Mouse (Mus musculus): ENCODE measurements at regions not wholly inside any gene's neighbourhood (a gene's known extent, or its start where the extent isn't known, plus 50 kb on each side); places are given as distances from the start of the nearest gene placed in this dataset.

DNA sequence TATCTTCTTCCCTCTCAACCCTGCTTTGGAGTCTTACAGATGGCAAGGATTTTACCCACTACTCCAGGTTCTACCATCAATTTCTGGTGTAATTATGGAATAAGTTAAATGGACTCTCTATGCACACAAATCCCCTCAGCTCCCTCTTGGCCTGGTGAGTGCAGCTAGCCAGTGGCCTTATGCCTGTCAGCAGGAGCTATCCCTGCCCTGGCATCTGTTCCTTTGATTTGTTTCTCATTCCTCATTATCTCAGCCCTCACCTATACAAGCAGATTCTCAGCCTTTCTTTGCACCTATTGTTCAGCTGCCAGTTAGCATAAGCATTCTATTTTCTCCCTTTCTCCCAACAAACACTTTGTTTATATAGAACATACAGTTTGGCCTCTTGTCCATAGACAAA lies 150.3 kb downstream of the Rnf152 start:
- DNase-seq (ENCODE audit: inconsistent age in 2 of 2, low spot score in 1 of 2), result no peak

DNA sequence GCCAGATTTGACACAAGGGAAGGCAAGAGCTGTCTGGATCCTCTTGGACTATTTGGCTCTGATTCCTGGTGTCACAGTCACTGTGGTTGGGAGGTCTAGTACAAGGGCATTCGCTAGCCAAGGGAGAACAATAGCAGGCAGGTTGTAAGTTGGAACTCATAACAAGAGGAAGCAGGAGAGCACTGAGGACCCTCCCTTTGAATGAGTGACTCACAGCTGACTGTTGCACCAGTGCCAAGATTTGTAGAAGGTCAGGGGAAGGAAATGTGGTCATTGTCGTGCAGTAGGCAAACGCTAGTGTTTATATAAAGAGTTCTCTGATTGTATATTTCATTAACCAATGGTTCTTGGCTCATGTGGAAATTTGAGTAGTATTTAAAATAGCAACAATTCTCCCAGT lies 157.2 kb downstream of the Rnf152 start:
- DNase-seq (ENCODE audit: inconsistent age in 2 of 2, low spot score in 1 of 2), result peak; percentile 24 to 70

DNA sequence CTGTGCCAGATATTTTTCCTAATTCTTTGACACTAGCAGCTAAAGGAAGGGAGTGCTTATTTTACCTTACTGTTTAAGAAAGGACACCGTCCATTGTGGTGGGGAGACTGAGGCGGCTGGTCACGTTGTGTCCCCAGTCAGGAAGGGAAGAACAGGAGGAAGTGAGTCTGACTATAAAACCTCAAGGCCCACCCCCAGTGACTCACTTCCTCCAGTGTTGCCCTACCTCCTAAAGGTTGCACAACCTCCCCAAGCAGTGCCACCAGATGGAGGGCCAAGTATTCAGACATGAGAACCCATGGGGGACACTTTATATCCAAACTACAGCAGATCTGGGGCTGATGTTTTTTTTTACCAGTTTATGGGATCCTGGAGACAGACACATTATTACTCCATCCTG lies 165.4 kb downstream of the Rnf152 start:
- no peak for DNase-seq (ENCODE audit: inconsistent age in 2 of 2, low spot score in 1 of 2)

DNA sequence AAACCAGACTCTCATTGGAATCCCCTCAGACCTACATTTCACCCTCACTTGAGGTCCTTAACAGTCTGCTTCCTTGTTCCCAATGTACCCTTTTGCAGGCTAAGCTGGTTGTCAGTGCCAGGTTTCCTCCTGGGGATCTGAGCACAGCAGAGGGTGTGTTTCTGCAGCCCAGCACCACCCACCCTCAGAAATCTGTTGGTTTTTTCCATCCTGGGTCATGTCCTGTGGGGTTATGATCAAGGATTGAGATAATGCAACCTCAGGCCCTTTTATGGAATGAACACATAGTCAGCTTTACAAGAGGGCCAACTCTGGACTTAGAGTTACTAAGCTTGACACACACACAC lies 167.6 kb downstream of the Rnf152 start:
- no peak for DNase-seq (ENCODE audit: inconsistent age in 2 of 2, low spot score in 1 of 2)

DNA sequence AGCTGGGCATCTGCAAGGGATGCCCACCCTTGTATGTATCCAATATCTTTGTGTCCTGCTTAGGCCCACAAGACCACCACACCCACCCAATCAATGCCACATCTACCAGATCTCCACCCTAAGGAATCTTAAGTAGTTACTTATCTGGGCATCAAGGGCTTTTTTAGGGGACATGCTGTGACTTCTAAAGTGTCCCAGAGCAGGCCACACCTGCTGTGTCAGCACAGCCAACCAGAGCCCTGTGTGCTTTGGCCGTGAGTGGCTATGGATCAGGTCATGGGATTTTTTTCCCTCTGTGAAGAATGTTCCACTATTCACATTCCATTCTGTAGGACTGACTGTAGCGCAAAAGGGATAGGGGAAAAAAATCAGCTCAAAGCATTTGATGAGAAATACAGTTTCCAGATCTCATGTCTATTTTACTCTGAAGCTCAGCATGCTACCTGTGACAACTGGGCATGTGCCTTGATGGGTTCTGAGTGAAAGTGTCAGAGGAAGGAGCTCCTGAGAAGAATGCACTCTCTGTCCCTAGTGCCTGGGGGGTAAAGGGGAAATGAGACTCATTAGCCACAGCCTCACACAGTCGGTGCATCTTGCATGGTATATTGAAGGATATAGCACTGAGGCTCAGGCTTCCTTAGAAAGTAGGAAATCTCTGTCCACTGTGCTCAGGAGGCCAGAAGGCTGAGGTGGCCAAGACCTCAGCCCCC lies 168.1 kb downstream of the Rnf152 start:
- DNase-seq (ENCODE audit: inconsistent age in 2 of 2, low spot score in 1 of 2), result no peak

DNA sequence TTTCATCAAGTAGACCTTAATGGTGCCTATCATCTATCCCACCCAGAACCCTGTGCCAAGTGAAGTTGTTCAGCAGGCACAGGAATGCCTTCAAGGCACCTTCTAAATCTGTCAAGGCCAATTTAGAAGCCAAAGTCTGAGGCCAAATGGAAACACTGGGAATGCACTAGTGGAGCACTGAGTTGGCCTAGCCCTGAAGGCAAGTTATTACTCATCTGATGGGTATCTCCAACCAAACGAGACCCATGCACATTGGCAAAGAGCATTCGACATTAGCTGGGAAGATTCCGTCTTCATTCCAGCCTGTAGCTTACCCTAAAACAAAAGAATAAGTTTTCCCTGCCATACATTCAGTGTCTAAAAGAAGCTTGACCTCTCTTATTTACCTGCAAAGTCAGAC lies 172.0 kb downstream of the Rnf152 start:
- DNase-seq (ENCODE audit: inconsistent age in 2 of 2, low spot score in 1 of 2), result no peak

DNA sequence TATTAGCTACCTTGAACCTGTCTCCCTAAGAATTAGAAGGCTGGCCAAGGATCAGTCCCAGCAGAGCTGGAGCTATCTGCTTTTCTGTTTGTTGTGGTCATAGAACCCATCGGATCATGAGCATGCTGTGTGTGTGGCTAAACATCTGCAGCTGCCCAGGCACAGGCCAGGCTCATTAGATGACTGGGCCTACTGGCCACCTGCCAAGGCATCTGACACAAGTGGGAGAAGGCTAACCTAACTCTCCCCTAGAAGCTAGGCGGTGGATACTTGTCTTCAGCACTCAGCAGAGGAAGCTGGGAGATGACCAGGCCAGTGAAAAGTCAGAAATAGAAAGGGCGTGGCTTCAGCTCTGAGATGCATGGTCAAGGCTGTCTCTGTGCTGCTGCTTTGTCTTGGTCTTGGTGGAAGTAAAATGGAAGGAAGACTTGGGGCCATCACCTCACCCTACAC lies 177.1 kb downstream of the Rnf152 start:
- DNase-seq (ENCODE audit: inconsistent age in 2 of 2, low spot score in 1 of 2), result peak; percentile 33 to 60

DNA sequence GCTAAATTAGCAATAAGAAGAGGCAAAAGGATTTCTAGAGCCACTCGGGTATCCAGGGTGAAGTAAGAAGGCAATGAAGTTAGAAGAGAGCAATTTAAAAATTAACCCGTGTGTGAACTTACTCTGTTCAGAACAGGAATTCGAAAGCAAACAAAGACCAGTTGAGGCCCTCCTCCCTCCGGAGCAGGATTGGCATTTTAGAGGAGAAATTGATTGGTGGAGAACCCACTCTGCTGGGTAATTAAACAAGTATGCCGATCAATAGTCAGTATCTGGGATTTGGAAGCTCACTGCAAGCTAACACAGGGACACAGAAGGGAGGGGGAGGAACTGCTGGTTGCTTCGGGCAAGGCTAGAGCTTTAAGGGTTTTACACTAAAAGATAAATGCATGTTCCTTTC lies 177.7 kb downstream of the Rnf152 start:
- no peak for DNase-seq (ENCODE audit: inconsistent age in 2 of 2, low spot score in 1 of 2)

DNA sequence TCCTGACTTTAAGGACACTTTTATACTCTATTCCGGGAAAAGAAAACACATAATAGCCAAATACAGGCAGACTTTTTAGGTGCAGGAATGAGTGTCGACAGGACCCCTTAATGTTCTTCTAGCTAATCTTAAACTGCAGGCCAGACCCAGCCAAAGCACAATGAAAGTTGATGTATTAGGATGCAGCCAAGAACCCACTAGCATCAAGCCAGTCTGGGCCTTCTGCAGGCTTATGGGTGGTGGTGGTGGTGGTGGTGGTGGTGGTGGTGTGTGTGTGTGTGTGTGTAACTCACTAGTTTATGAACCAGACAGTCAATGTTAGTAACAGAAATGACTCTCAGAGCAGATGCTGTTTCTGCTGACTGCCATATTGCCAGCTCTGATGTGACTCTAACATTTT lies 178.6 kb downstream of the Rnf152 start:
- DNase-seq (ENCODE audit: inconsistent age in 2 of 2, low spot score in 1 of 2), result no peak

DNA sequence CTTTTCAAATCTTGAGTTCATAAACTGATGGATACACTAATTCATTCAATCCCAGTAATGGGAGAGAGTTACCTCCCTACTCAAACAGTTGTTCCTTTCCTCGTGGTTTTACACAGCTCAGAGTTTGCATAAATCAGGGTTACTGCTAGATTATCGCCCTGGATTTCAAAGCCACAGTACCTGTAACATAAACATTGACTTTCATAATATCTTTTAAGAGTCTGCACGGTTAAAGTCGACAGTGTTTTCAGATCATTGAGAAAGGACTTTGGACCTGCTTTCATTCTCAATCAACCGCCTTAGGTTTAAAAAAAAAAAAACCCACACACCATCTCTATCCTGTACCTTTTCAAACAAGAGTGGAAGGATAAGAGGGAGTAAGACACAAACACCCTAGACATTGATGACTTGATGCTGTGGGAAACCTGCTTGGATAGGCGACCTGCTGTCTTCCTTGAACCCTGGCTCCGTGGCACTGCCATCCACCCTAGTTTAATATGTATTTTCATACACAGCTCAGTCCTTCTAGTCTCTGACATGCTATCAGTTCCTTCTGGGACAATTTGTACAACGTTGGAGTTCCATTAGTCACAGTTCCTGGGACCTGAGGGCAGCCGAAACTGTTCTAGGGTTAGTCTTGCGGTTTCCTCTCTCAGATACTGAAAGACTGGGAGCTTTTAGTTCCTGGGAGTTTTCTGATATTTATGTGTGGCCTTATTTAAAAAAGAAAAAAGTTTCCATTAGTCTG lies 179.3 kb downstream of the Rnf152 start:
- DNase-seq (ENCODE audit: inconsistent age in 2 of 2, low spot score in 1 of 2), result no peak

DNA sequence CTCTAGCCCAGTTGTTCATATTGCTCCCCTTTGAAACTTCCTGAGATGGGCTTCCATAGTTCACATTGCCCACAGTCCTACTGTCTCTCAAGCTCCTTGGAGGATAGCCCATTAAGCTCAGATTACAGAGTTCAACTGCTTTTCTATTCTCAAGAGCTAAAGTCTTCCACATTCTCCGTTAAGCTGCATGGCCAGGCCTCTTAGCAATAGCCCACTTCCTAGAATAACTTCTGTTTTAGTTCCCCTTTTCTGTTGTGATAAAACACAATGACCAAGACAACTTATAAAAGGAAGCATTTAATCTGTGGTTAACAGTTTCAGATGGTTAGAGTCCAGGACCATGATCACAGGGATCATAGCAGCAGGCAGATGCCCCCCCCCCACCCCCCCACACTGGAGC lies 185.5 kb downstream of the Rnf152 start:
- DNase-seq (ENCODE audit: inconsistent age in 2 of 2, low spot score in 1 of 2), result no peak

DNA sequence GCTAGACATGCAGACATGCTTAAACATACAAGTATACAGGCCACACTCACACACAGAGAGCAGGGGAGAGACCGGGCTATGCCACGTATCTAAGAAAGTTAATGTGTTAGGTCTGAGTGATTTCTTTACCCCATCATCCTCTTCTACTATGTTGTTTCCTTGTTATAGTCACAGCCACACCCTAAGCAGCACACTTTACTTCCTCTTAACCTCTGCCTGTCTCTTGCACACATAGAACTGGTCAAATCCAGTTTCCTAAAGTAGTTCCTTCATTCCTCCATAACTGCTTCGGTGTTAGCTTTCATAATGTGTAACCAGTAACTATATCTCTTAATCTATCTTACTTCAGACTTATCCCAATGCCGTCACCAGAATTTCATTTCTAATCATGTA lies 186.4 kb downstream of the Rnf152 start:
- DNase-seq (ENCODE audit: inconsistent age in 2 of 2, low spot score in 1 of 2), result no peak

DNA sequence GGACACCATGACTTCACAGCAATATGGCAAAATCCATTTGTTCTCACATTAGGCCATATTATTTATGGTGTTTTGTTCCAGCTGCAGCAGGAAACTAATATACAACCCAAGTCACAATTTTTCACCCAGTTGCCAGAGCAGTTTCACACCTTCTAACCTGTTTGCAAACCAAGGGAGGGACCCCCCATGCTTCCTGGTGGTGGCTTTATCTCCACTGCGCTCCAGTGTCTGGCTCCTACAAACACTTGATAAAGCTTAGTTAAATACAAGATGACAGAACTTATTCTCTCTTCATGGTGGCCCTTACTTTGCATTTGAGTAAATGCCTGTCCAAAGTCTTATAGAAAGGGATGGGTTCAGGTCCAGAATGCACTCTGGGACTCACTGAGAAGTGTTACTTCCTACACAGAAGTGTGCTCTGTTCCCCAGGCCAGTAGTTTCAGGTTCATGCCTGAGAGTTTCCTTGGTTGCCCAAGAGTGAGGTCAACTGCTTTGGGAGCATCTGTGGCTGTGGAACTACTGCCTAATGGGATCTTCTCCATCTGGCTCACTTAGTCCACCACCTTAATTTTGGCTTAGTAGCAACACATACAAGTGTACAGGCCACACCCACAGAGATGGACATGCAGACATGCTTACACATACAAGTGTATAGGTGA lies 186.9 kb downstream of the Rnf152 start:
- DNase-seq (ENCODE audit: inconsistent age in 2 of 2, low spot score in 1 of 2), result no peak

DNA sequence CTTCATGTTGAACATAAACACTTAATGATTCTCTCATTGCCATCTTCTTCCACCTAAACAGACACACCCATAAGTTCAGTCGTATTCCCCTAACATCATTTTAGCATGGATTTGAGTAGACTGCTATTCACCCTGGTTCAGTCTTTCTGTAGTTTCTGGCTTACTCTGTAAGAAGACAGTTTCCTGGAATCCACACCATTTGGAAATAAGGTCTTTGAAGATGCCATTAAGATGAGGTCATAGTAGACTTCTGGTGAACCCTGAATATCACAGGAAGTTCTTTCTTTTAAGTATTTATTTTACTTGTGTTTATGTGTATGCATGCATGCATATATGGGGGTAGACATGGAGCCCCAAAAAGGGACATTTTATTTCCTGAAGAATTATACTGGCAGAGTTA lies 187.7 kb downstream of the Rnf152 start:
- DNase-seq (ENCODE audit: inconsistent age in 2 of 2, low spot score in 1 of 2), result no peak

DNA sequence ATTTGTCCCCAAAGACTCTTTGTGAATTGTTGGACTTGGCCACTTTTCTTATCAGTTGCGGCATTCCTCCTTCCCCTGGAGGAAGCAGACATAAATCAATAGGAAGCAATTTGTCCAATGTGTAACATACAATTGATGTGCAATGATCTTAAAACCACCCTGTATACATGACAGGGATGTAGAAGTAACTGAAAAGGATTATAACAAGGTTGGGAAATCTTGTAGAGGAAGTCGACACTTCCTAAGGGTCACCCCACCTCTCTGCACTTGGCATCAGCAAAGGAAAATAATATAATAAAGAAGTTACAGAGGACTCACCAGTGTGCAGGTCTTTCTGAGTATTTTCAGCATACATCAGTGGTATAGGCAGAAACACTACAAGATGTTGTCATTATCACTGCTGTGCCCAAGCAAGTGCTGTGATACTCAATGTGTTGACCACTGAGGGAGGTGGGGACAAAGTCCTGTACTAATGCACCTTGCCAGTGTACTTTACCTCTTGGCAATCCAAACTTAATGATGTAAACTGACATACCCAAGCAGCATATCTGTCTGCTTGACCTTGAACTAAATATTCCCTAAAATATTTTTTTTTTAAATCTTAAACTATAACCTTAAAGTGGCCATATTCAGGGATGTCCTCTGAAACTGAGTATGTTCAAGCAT lies 198.9 kb downstream of the Rnf152 start:
- no peak for DNase-seq (ENCODE audit: inconsistent age in 2 of 2, low spot score in 1 of 2)

DNA sequence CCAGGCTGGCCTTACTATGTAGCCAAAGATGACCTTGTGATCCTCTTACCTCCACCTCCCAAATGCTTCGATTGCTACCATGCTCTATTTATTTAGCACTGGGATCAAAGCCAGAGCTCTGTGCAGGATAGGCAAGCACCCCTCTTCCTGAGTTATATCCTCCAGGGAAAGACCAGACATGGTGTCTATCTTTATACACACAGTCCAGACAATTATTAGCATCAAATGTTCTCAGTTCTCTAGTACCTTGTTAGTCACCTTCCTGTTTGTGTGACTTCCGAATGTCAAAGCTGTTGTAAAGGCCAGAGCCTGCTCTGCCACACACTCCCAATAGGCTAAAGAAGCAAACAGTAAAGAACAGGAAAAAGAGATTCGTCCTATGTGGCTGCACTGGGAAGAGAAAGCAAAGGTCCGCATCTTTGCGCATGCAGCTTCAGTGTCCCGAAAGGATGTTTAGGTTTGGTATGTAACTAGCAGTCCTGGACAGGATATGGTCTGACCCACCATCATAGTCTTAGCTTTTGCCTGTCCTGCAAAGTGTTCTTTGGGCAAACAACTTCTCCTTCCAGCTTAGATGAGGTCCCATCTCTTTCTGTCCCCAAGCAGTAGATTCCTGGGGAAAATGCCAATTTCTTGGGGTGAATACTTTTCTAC lies 204.2 kb downstream of the Rnf152 start:
- no peak for DNase-seq (ENCODE audit: inconsistent age in 2 of 2, low spot score in 1 of 2)

DNA sequence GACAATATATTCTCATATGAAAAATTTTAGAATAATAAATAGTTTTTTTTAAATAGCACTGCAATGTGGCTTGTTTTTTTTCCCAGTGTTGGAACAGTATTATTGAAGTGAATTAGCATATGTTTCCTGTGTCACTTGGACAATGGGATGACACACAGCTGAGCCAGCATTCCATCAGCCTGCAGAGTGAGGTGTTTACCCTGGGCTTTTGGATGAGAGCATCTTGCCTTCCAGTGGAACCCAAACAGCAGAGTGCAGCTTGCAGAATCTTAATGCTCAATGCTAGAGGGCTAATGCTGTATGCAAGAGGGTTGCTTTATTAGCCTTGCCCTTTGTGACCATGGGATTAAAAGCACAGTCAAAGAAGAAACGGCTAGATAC lies 205.1 kb downstream of the Rnf152 start:
- DNase-seq (ENCODE audit: inconsistent age in 2 of 2, low spot score in 1 of 2), result no peak

DNA sequence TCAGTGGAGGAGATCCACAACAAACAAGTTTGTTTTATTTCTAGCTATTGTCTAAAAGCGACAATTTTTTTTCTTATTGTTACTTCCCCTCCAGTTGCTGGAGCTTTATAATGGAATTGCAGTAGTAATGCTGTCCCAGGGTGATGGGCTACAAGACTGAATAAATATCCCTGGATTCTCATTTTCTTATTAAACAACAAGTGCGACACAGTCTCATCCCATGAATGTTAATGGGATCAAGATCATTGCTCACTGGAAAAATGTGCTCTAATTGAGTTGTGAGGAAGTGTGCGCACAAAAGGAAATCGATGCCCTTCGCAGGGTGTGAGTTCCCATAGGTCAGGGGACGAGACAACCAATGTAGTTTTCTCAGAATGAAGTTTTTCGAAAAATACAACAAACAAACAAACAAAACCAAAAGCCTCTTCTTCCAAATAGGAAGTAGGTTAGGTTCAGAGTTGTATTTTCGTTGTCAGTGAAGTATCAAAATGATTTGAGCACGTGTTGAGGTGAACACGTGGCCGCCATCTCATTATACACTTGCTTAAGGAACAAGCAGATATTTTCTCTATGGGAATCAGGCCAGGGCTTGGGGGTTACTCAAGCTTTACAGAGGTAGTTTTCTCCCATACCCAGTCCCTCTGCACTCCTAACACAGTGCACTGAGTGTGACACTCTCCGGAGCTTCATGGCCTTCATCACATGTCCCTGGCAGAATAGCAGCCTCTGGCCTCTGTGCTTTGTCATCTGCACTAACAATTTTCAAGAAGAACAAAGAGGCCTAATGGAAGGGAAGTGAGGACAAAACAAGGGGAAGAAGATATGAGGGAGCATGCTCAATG lies 205.7 kb downstream of the Rnf152 start:
- DNase-seq (ENCODE audit: inconsistent age in 2 of 2, low spot score in 1 of 2), result no peak

DNA sequence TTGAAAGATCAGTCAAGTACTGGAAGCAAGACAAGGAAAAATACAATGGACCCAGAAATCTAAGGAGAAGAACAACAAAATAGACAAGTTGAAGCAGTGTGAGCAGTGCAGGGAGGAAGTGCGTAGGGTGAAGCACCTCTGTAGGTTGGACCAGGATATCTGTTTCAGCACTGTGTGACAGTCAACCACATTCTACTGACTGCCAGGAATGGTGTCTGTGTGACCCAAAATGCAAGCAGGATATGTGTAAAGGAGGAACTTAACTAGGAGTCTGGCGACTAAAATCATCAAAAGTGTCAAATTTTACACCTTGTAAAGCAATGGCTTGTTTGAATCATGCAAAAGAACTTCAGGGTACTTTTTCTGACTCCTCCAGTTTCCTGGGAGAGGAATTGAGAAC lies 207.7 kb downstream of the Rnf152 start:
- no peak for DNase-seq (ENCODE audit: inconsistent age in 2 of 2, low spot score in 1 of 2)

DNA sequence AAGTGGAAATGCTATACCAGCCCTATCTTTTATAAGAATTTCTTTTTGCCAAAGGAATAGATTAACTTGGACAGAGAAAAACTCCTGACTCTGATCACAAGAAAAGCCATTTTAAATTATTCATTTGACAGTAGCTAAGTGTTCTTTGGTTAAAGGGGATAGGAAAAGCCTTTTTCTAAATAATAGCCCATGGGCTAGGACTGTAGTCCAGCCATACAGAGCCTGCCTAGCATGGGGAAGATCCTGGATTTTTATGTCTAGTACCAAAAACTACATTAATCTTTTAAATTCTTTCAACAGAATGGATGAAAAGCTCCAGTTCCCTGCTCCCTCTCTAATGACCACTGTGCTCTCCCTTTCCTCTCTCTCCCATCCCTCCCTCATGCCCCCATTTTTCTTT lies 208.5 kb downstream of the Rnf152 start:
- no peak for DNase-seq (ENCODE audit: inconsistent age in 2 of 2, low spot score in 1 of 2)
